Mouse (Mus musculus) frontal cortex, postnatal 10 days (tissue): ENCODE measurements around the gene Ngdn.
"Not testable (repeated sequence)": the region's sequence is repeated elsewhere in the genome, so short reads cannot be mapped to it uniquely, and the experiment has no call there.

ENCODE experiments used
- DNase-seq, 2 experiments: peaks; one replicate each; pipeline ENCODE4 v3.0.0; 2022; ENCODE audit warnings: low spot score in 2 of 2, mixed read lengths in 1 of 2

The Ngdn gene

DNA sequence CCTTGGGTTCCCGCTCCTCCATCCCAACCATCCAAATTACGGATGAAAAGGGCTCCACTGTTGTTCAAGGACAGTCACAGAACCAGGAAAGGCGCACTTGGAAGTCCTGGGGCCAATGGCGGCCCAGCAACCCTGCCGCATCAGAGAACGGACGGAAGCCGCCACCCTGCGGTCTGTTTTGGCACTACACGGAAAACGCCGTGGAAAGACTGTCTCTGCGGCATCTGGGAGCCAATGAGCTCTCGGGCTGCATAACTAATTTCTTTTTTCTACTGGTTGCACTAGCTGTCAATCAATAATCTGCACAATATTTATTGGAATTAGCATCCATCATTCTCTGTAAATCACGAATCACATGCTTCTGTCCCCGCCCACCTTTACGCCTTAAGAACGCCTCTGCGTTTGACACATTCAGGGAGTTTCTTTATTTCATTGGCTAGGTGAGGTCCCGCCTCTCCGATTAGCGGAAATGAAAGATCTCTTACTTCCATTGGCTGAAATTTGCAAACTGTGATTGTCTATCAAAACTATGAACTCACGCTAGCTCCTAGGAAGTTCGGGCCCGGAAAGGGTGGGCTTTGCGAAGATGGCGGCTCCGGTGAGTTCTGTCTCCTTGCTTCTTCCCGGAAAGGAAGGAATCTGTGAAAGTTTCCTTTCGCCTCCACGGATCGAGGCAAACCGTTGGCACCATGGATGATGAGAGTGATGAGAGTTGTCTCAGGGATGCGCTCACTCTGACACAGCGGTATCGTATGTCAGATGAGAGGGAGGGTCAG is at the start of gene Ngdn:
Ngdn (plus strand) TSS at position 464 of the 776 bp plus-strand sequence.
- peak; percentile 98 to 99 for DNase-seq

DNA sequence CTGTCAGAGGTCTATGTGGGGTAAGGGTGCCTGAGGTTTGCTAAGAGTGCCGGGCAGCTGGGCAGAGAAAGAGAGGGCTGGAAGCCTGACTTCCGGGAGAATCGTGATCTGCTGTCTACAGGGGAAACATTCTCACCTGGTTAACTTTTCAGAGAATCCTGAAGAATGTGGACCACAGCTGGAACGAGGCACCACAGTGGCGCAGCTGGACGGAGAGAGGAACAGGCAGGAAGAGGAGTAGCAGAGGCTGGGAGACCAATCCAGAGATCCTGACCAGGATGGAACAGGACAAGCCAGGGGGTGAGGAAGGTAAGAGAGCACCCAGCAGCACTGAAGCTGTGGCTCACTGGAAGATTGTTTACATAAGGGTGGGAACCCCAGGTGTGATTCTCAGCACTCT is 49.6 kb upstream of the Ngdn start:
- no peak for DNase-seq

DNA sequence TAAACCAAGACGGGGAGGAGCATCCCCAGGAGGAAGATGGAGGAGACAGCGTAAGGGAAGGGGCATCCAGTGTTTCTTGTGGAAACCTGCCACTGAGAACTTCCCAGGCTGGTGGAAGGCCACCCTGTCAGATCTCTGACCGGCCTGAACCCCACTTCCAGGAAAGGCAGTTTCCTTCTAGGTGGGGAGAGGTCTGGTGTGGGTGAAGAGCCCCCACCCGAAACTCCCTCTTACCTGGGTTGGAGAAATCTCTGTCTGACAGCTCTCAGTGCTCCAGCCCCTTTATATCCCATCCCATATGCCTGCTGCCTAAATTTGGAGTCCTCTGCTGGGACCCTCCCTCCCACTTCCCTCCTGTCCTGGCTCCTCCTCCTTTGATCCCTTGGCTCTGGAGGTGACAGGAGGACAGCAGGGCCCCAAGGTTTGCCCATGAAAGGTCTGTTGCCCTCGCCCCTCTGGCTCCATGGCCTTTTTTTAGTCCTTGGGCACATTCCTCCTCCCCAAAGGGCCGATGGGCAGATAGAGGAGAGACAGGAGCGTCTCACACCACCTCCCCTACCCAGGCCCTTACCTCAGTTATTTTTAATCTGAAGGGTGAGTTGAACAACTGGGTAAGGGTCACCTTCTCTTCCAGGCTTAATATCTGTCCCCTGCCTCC is 48.8 kb upstream of the Ngdn start, which contains the start of gene Myh6:
Myh6 (minus strand) TSS at position 608 of the 658 bp plus-strand sequence.
- no peak for DNase-seq

GRCm38 (mm10) chr14:54967874-54968273 is 47.4 kb upstream of the Ngdn start:
- no peak for DNase-seq

DNA sequence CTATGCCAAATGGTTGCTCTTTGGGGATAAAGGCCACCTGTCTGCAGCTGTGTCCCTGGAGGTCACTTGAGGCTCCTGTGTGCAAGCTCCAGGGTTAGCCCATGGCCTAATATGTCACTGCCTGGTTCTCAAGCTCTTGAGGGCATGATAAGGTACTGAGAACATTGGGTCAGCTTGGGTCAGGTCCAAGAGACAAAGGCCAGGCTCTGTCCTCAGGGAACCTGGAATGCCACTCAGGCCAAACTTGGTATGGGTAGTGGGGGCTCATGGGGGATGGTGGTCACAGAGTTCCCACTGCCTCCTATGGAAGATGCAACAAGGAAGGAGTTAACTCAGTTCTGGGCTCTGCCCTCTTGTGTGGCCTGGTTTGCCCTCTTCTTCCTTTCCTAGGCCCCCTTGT is 46.9 kb upstream of the Ngdn start:
- DNase-seq, result no peak

DNA sequence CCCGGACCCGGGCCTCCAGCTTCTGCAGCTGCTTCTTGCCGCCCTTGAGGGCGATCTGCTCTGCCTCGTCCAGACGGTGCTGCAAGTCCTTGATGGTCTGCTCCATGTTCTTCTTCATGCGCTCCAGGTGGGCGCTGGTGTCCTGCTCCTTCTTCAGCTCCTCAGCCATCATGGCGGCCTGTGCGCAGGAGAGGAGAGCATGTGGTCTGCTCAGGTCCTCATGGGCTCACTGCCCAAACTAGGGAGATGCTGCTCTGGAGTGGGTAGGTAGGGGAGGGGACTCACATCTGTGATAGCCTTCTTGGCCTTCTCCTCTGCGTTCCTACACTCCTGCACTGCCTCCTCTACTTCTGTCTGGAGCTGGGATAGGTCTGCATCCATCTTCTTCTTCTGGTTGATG is 42.5 kb upstream of the Ngdn start:
- DNase-seq, result not testable (repeated sequence)

- DNase-seq, result peak; percentile 47 to 55
Measured at GRCm38 (mm10) chr14:54974068-54974791, 41.0 kb upstream of the Ngdn start.

- DNase-seq, result no peak
Measured at GRCm38 (mm10) chr14:54976633-54977032, 38.6 kb upstream of the Ngdn start, which contains the start of gene Gm17428. Gm17428 (plus strand) TSS chr14:54976933.

- DNase-seq, result no peak
Measured at GRCm38 (mm10) chr14:54978664-54979063, 36.6 kb upstream of the Ngdn start.

GRCm38 (mm10) chr14:54981934-54982333 is 33.3 kb upstream of the Ngdn start:
- DNase-seq, result no peak

- DNase-seq, result not testable (repeated sequence)
Measured at GRCm38 (mm10) chr14:54988350-54988874, 26.8 kb upstream of the Ngdn start.

- no peak for DNase-seq
Measured at GRCm38 (mm10) chr14:54988882-54989281, 26.4 kb upstream of the Ngdn start.

- DNase-seq, result no peak
Measured at GRCm38 (mm10) chr14:54989886-54990441, 25.3 kb upstream of the Ngdn start.

DNA sequence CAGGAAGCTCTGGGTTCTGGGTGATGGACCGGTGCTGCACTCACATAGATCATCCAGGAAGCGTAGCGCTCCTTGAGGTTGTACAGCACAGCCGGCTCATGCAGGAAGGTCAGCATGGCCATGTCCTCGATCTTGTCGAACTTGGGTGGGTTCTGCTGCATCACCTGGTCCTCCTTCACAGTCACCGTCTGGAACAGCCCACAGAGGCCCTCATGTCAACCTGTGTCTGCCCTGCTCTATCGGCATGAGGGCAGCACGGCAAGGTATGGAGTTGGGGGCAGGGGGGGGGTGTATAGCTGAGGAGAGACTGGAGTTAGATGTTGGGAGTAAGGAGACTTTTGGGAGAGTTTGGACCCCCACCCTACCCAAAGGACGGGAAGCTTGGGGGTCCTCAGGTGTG is 23.1 kb upstream of the Ngdn start:
- no peak for DNase-seq

DNA sequence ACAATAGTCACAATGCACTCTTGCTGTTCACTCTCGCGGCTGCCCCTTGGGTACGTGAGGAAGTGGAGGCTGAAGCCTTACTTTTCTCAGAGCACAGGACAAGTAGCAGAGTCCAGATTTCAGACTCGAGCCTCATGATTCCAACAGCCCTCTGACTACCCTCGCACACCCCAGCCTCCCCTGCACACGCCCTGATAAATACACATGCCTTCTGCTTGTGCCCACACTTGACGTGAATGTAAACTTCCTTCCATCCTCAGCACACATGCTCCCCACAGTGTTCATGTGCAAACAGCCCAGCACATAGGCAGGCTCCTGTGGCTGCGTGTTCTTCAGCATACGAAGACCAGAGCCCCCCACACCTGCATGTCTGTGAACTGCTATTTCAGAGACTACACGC is 21.6 kb upstream of the Ngdn start:
- DNase-seq, result no peak

DNA sequence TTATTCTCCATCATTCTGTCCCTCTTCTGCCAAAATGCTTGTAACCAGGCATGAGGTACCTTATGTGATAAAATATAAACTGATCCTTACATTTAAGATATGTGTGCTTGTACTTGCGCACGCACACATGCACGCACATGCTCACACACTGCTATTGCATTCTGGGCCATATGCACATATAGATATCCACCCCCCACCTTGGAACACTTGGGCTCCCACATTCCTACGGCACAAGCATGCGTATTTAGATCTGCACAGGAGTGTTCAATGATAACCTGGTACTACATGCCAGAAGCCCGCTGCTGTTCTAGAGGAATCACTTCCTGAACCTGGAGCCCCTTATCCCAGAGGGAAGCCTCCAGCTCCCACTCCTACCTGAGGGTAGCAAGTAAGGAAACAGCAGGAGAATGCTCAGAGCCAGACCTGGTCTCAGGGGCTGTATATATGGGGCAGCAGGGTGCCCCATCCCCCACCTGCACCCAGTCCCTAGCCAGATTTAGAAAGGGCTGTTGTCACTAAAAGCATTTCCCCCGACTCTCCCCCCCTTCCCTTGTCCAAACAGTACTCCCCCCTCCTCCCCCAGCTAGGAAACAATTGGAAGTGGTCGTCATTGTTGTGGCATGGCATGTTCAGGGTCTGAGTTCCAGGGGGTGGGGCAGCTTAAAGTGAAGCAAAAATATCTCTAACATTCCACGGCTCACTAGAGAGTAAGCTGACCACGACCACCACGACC is 21.0 kb upstream of the Ngdn start, which contains the start of gene Myh7:
Myh7 (minus strand) TSS at position 491 of the 733 bp plus-strand sequence.
- DNase-seq, result no peak

DNA sequence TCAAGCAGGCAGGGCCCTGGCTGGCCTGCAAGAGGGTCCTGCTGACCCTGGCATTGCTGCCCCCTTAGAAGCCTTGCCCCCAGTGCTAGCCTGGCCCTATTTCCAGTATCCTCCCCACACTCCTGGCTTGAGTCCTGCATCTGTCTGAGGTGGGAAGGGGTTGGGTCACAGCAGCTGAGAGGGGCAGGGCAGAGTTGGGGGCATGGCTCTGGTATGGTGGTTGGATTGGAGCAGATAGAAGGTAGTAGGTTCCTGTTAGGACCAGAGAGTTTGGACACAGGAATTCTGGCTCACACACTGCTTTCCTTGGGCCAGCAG is 20.4 kb upstream of the Ngdn start:
- no peak for DNase-seq

DNA sequence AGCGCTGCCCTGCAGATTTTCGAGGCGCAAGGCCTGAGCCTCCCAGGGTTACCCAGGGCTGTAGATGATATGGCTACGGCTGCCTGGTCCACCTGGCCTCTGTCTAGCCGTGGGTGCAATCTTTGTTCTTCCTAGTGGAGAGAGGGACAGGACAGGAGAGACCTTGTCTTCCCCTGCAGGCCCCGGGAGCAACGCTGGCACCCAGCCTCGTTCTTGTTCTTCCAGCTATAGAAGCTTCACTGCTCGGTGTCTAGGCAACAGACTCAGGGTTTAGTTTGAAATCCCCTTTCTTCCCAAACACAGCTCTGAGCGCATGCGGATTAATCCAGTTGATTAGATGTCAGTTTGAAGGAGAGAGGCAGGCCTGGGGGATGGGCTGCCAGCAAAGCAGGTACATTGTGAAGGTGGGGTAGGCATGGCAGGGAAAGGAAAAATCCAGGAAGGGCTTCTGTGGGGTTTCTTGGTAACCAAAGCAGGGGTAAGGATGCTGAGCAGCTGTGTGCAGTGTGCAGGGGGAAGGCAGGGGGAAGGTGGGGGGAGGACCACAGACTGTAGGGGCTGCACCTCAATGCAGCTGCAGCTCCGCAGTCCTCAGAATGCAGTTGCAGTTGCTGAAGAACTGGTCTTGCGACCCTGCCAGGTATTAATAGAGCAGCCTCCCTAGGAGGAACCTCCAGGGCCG is 19.7 kb upstream of the Ngdn start:
- peak; percentile 44 to 54 for DNase-seq

DNA sequence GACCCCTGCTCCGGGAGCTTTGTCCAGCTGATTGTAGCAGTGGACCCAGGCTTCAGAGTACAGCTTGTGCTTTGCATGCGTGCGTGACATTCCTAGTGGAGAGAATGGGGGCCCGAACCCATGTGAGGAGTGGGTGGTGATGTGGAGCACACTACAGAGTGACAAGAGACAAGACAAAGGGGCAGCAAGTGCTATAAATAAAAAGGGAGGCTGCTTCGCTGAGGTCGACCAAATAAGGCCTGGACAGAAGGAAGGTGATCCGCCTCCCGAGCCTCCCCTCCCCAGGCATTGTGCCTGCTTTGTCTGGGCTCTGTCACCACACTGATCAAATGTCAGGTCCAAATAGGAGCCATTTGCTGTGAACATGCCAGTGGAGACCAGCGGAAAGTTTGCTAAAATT is 18.5 kb upstream of the Ngdn start:
- DNase-seq, result no peak

DNA sequence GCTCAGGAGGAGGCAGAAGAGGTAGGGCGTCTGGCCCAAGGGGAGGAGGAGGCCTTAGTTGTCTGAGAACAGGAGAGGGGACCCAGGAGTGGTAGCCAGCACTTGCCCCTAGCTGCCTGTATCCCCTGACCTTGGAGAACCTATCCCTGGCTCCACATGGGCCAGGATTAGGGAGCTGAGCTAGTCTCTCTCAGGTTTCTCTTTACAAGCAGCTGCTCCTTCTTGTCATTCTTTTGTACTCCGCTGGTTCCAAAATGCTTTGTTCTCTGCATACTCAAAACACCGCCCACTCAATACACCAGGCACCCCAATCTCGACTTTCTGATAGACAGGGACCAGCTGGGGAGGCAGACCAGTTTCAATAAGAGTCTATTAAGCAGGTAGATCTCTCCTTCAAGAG is 18.0 kb upstream of the Ngdn start:
- DNase-seq, result no peak

DNA sequence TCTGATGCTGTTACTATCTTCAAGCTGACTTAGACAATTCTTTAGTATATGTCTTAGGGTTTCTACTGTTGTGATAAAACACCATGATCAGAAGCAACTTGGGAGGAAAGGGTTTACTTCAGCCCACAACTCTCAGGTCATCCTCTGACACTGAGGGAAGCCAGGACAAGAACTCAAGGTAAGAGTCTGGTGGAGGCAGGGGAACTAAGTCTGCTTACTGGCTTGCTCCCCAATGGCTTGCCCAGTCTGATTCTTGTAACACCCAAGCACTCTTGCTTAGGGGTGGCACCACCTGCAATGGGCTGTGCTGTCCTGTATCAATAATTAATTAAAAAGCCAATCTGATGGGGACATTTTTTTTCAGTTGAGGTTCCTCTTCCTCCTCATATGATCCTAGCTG is 16.6 kb upstream of the Ngdn start:
- DNase-seq, result no peak
